Mouse (Mus musculus): ENCODE data around the gene Acap2.

- TF ChIP-seq CTCF (IDR thresholded peaks at IDR 0.05; ENCODE audit: low read depth) = no peak
- TF ChIP-seq EP300 (IDR thresholded peaks at IDR 0.05; ENCODE audit: low read depth) = no peak
These were observed 1.5 kb downstream of the Acap2 start for GRCm38 (mm10) chr16:31199591-31199925.

All from liver, embryonic 14.5 days (tissue).